Mouse (Mus musculus) layer of hippocampus, postnatal 36 days (tissue): ENCODE results near the gene Zdhhc20. TPM values are rescaled to one million over a fixed set of nuclear protein-coding genes. Genes with fewer than 3 reads are reported as not detected.

ENCODE experiments used
- DNase-seq, 2 experiments: peaks; one replicate each; pipeline ENCODE4 v3.0.0; 2022
- microRNA-seq, 2 experiments: library from miRNA; unstranded; fragments of <30 nt; microRNA quantifications; one replicate each; pipeline ENCODE4 v1.2.0; 2021
- total RNA-seq, 2 experiments: library from RNA; stranded (reverse); gene quantifications; 2 replicates each; pipeline ENCODE4 v1.2.3; 2021

Zdhhc20 gene
- total RNA-seq, 2 experiments from 2014 or later = 41.5 to 41.6 TPM

- DNase-seq = no peak
Observed at GRCm38 (mm10) chr14:57820839-57821238, 69.2 kb downstream of the Zdhhc20 start.

GRCm38 (mm10) chr14:57811844-57812243 is 78.2 kb downstream of the Zdhhc20 start:
- DNase-seq = no peak

- DNase-seq = no peak
Observed at GRCm38 (mm10) chr14:57810886-57811285, 79.2 kb downstream of the Zdhhc20 start.

GRCm38 (mm10) chr14:57808558-57808957 is 81.5 kb downstream of the Zdhhc20 start:
- DNase-seq = no peak

- no peak for DNase-seq
Observed at GRCm38 (mm10) chr14:57803731-57804130, 86.3 kb downstream of the Zdhhc20 start.

- DNase-seq = peak; percentile 96
Observed at GRCm38 (mm10) chr14:57797991-57798931, 91.8 kb downstream of the Zdhhc20 start, which contains the start of gene Sap18. Gene Sap18 (plus strand): TSS chr14:57798180.

- DNase-seq = peak in 1 of 2 experiments; percentile 6
Observed at GRCm38 (mm10) chr14:57797551-57797950, 92.5 kb downstream of the Zdhhc20 start.

GRCm38 (mm10) chr14:57791171-57791570 is 98.9 kb downstream of the Zdhhc20 start:
- no peak for DNase-seq

- DNase-seq = no peak
Observed at GRCm38 (mm10) chr14:57789759-57790158, 100.3 kb downstream of the Zdhhc20 start.

GRCm38 (mm10) chr14:57789311-57789710 is 100.8 kb downstream of the Zdhhc20 start:
- DNase-seq = no peak

GRCm38 (mm10) chr14:57787406-57787805 is 102.7 kb downstream of the Zdhhc20 start:
- no peak for DNase-seq

Small RNAs within 50 kb of the gene (microRNA-seq; reads per million reads assigned to microRNA genes)
- gene Mir3077 = 0.85 to 0.90 reads per million in 2 experiments

Other genes with a start within 250 kb of the Zdhhc20 start
- 10 to 100 TPM; 13.4 to 13.9 TPM for gene Xpo4, start 224.8 kb downstream of the Zdhhc20 start, total RNA-seq
- gene Gm49361, start 144.2 kb downstream of the Zdhhc20 start, total RNA-seq = 1 to 10 TPM in 1 of 2 experiments, under 1 TPM in 1; 0.43 to 4.5 TPM
- gene Lats2, start 131.9 kb downstream of the Zdhhc20 start, total RNA-seq = 10 to 100 TPM; 45.5 to 46.1 TPM
- 10 to 100 TPM; 37.9 to 61.0 TPM for gene Sap18, start 92.1 kb downstream of the Zdhhc20 start, total RNA-seq
- 1 to 10 TPM in 1 of 2 experiments, under 1 TPM in 1; 0.83 to 1.1 TPM for gene Ska3, start 64.1 kb downstream of the Zdhhc20 start, total RNA-seq
- 10 to 100 TPM; 72.8 to 75.2 TPM for gene Mrpl57, start 64.0 kb downstream of the Zdhhc20 start, total RNA-seq
- 10 to 100 TPM; 20.3 to 21.1 TPM for gene Micu2, start 109.0 kb upstream of the Zdhhc20 start, total RNA-seq
- gene Fgf9, start 180.3 kb upstream of the Zdhhc20 start, total RNA-seq = 10 to 100 TPM; 17.1 to 19.2 TPM